Mouse (Mus musculus) megakaryocyte, embryonic 14.5 days (primary cell): Measurements from ENCODE around the gene Ppp4r3a.

Experiments used
- FLI1 ChIP-seq: IDR thresholded peaks from 2 replicates; pipeline ENCODE4 v1.6.1; 2012; ENCODE audit warnings: low read length, inconsistent platforms, mixed read lengths
- GATA1 ChIP-seq: IDR thresholded peaks from 3 replicates; pipeline ENCODE4 v1.6.1; 2012; ENCODE audit warnings: mixed read lengths, low read length, inconsistent platforms, borderline replicate concordance

- TF ChIP-seq GATA1 (no peak), FLI1 (no peak)
Observed at GRCm38 (mm10) chr12:101009225-101009624, 74.3 kb downstream of the Ppp4r3a start.
